Mouse (Mus musculus) MEL (cell line): ENCODE measurements around the gene Olfr373.
"Not testable (repeated sequence)": the region's sequence is repeated elsewhere in the genome, so short reads cannot be mapped to it uniquely, and the experiment has no call there.

Experiments used
- CTCF ChIP-seq, 3 experiments: IDR thresholded peaks in 2 of 3; conservative IDR thresholded peaks in 1 of 3; 2 replicates each; pipeline ENCODE4 v1.5.1; 2011 to 2012; ENCODE audit warnings: low read length in 3 of 3, low read depth in 2 of 3, mild to moderate bottlenecking in 2 of 3, improper control_type of control experiment in 1 of 3, inconsistent platforms in 1 of 3, mixed read lengths in 1 of 3, moderate library complexity in 1 of 3; ENCODE audit not compliant: control insufficient read depth in 1 of 3, insufficient read depth in 1 of 3, poor library complexity in 1 of 3, severe bottlenecking in 1 of 3
- EP300 ChIP-seq, 2 experiments: IDR thresholded peaks; 2 replicates each; pipeline ENCODE4 v1.6.1; 2011; ENCODE audit warnings: improper control_type of control experiment in 2 of 2, low read length in 2 of 2, low read depth in 1 of 2, mild to moderate bottlenecking in 1 of 2

GRCm38 (mm10) chr8:72057643-72058042, 25.3 kb upstream of the Olfr373 start:
- TF ChIP-seq CTCF (IDR thresholded peaks at IDR 0.05 in 2 of 3, conservative IDR thresholded peaks at IDR 0.05 in 1 of 3; ENCODE audit: control insufficient read depth in 1 of 3, insufficient read depth in 1 of 3, low read depth in 2 of 3, low read length in 3 of 3, poor library complexity in 1 of 3, severe bottlenecking in 1 of 3); EP300 (IDR thresholded peaks at IDR 0.05; ENCODE audit: low read depth in 1 of 2, low read length in 2 of 2): not testable (repeated sequence)
